Mouse (Mus musculus) cerebellum, postnatal 36 days (tissue): ENCODE results near the gene Eipr1.
"Not testable (repeated sequence)": the region's sequence is repeated elsewhere in the genome, so short reads cannot be mapped to it uniquely, and the experiment has no call there.

Experiments
- DNase-seq, 2 experiments: peaks; one replicate each; pipeline ENCODE4 v3.0.0; 2021 to 2022; ENCODE audit warnings: mixed read lengths in 2 of 2

The Eipr1 gene

GRCm38 (mm10) chr12:28896577-28896976 is 145.0 kb downstream of the Eipr1 start:
- no peak for DNase-seq

- DNase-seq: no peak
These were observed 146.7 kb downstream of the Eipr1 start for GRCm38 (mm10) chr12:28898307-28898706.

- DNase-seq: no peak
These were observed 148.1 kb downstream of the Eipr1 start for GRCm38 (mm10) chr12:28899696-28900095.

GRCm38 (mm10) chr12:28900341-28900740 is 148.7 kb downstream of the Eipr1 start:
- no peak for DNase-seq

- DNase-seq: no peak
These were observed 150.5 kb downstream of the Eipr1 start for GRCm38 (mm10) chr12:28902132-28902531.

- DNase-seq: no peak
These were observed 151.5 kb downstream of the Eipr1 start for GRCm38 (mm10) chr12:28903082-28903481.

- no peak for DNase-seq
These were observed 153.9 kb downstream of the Eipr1 start for GRCm38 (mm10) chr12:28905486-28905885.

- DNase-seq: no peak
These were observed 154.4 kb downstream of the Eipr1 start for GRCm38 (mm10) chr12:28906016-28906415.

- no peak for DNase-seq
These were observed 155.2 kb downstream of the Eipr1 start for GRCm38 (mm10) chr12:28906809-28907297.

GRCm38 (mm10) chr12:28907814-28908213 is 156.2 kb downstream of the Eipr1 start:
- no peak for DNase-seq

- DNase-seq: no peak
These were observed 158.2 kb downstream of the Eipr1 start for GRCm38 (mm10) chr12:28909851-28910250.

- DNase-seq: no peak
These were observed 159.0 kb downstream of the Eipr1 start for GRCm38 (mm10) chr12:28910568-28910967.

- no peak for DNase-seq
These were observed 160.8 kb downstream of the Eipr1 start for GRCm38 (mm10) chr12:28912351-28912936.

- DNase-seq: no peak
These were observed 161.5 kb downstream of the Eipr1 start for GRCm38 (mm10) chr12:28913099-28913498.

GRCm38 (mm10) chr12:28914056-28914455 is 162.5 kb downstream of the Eipr1 start:
- DNase-seq: not testable (repeated sequence)
